Mouse (Mus musculus) cerebral cortex, adult 2 months (tissue): Measurements from ENCODE around the gene H2-Eb2.

ENCODE experiments used
- WGBS: fragments of 180-500 bp; shearing (Covaris S2); methylation state at CpG from one replicate; pipeline ENCODE4 v1.1.7; 2018; 5-methylcytosine and 5-hydroxymethylcytosine counted together

The H2-Eb2 gene

GRCm38 (mm10) chr17:34306407-34306806, 19.1 kb upstream of the H2-Eb2 start:
- WGBS: 95% methylated on average over 2 of the region's 2 CpGs

GRCm38 (mm10) chr17:34308161-34308560, 17.3 kb upstream of the H2-Eb2 start:
- WGBS: 85% methylated on average over 4 of the region's 4 CpGs

- WGBS: 35% methylated on average over 10 of the region's 10 CpGs
These were observed 16.2 kb upstream of the H2-Eb2 start for GRCm38 (mm10) chr17:34309225-34309624.

GRCm38 (mm10) chr17:34309683-34310385, 15.6 kb upstream of the H2-Eb2 start:
- WGBS: 21% methylated on average over 38 of the region's 38 CpGs

GRCm38 (mm10) chr17:34310526-34310925, 14.9 kb upstream of the H2-Eb2 start:
- WGBS: 83% methylated on average over 3 of the region's 3 CpGs

GRCm38 (mm10) chr17:34312185-34312584, 13.3 kb upstream of the H2-Eb2 start:
- WGBS: 77% methylated on average over 1 of the region's 1 CpGs

- 36% methylated on average over 3 of the region's 3 CpGs for WGBS
These were observed 12.1 kb upstream of the H2-Eb2 start for GRCm38 (mm10) chr17:34313393-34313792.

GRCm38 (mm10) chr17:34314286-34314685, 11.2 kb upstream of the H2-Eb2 start:
- WGBS: 80% methylated on average over 9 of the region's 9 CpGs

- 90% methylated on average over 1 of the region's 1 CpGs for WGBS
These were observed 10.0 kb upstream of the H2-Eb2 start for GRCm38 (mm10) chr17:34315512-34315911.

- WGBS: 89% methylated on average over 2 of the region's 2 CpGs
These were observed 8.8 kb upstream of the H2-Eb2 start for GRCm38 (mm10) chr17:34316697-34317096.

- WGBS: 64% methylated on average over 2 of the region's 2 CpGs
These were observed 8.2 kb upstream of the H2-Eb2 start for GRCm38 (mm10) chr17:34317275-34317674.

GRCm38 (mm10) chr17:34326373-34326772, 908 bp downstream of the H2-Eb2 start:
- 84% methylated on average over 3 of the region's 3 CpGs for WGBS

GRCm38 (mm10) chr17:34329807-34330206, 4.3 kb downstream of the H2-Eb2 start:
- 78% methylated on average over 2 of the region's 2 CpGs for WGBS

- 97% methylated on average over 1 of the region's 1 CpGs for WGBS
These were observed 5.7 kb downstream of the H2-Eb2 start for GRCm38 (mm10) chr17:34331200-34331599.

GRCm38 (mm10) chr17:34340619-34341402, 15.3 kb downstream of the H2-Eb2 start:
- 66% methylated on average over 3 of the region's 3 CpGs for WGBS

- WGBS: 89% methylated on average over 4 of the region's 4 CpGs
These were observed 19.4 kb downstream of the H2-Eb2 start for GRCm38 (mm10) chr17:34344882-34345281.

GRCm38 (mm10) chr17:34345486-34345885, 20.0 kb downstream of the H2-Eb2 start:
- WGBS: 90% methylated on average over 7 of the region's 7 CpGs

- WGBS: 81% methylated on average over 3 of the region's 3 CpGs
These were observed 20.6 kb downstream of the H2-Eb2 start for GRCm38 (mm10) chr17:34346041-34346440.

GRCm38 (mm10) chr17:34347606-34348308, 22.3 kb downstream of the H2-Eb2 start:
- WGBS: 64% methylated on average over 6 of the region's 6 CpGs

- 3% methylated on average over 4 of the region's 4 CpGs for WGBS
These were observed 24.0 kb downstream of the H2-Eb2 start for GRCm38 (mm10) chr17:34349429-34349828.

GRCm38 (mm10) chr17:34354539-34354938, 29.1 kb downstream of the H2-Eb2 start, which contains the start of gene Btnl2:
Btnl2 (plus strand) TSS chr17:34354822.
- 93% methylated on average over 5 of the region's 5 CpGs for WGBS

GRCm38 (mm10) chr17:34354940-34355339, 29.5 kb downstream of the H2-Eb2 start:
- 84% methylated on average over 1 of the region's 1 CpGs for WGBS
